In the genomic region with DNA sequence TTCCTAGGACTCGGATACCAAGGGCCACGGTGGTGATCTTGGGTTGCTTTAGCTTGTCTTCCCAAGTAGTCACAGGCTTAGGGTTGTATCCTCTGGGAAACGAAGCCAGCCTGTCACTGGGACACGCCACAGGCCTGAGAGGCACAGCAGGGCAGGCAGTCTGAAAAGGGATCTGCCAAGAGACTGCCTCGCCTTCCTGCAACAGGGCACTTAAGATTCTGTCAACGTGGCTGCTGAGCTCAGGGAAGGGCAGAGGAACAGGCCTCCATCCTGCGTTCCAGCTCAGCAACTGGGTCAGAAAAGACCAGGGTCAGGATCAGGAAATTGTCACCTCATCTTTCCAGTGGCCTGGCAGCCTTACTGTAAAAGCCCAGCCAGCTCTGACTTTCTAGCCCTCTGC, we compare ENCODE assay signal across 11 mouse cellular contexts. TPM values are rescaled to one million over a fixed set of nuclear protein-coding genes. Genes with fewer than 3 reads are reported as not detected.
DNase-seq lines count a peak whose midpoint lies in the region; ATAC-seq and TF ChIP-seq lines count a peak whose summit lies in the region.
"Had no signal": no experiment of that assay in that cellular context is flagged by ENCODE, and none has a peak within 500 bp of the region (broad histone marks: within the 10 kb centered on the region; RNA-seq: fewer than 3 reads in every experiment).

No protein-coding gene starts in this region.

- no peak for DNase-seq in kidney, postnatal 0 days (ENCODE audit: low spot score)
- DNase-seq in kidney, postnatal 10 days = no peak
- peak; percentile 42 for DNase-seq in gastrocnemius, postnatal 10 days
- peak; percentile 58 for DNase-seq in hindbrain, postnatal 0 days (ENCODE audit: low spot score)
- DNase-seq in adrenal gland, postnatal 25 days = no peak
- DNase-seq in adrenal gland, adult 2 months = no peak
- DNase-seq: lung, postnatal 14 days had no signal

- no peak overlapping the region for H3K4me2 ChIP-seq in kidney, postnatal 0 days (ENCODE audit: low read length)
- H3K4me2 ChIP-seq in hindbrain, postnatal 0 days (ENCODE audit: low read depth, low read length) = no peak overlapping the region
- no peak overlapping the region for H3K4me2 ChIP-seq in neural tube, embryonic 15.5 days

- ATAC-seq in kidney, postnatal 0 days (replicated peaks; ENCODE audit: low FRiP score, low read depth) = no peak
- ATAC-seq in hindbrain, postnatal 0 days = peak; percentile 79
- no peak for ATAC-seq in neural tube, embryonic 15.5 days (ENCODE audit: low FRiP score)
- ATAC-seq: inflammation-experienced regulatory T-cells, adult 6 months had no signal

- H3K27me3 ChIP-seq in kidney, postnatal 0 days (ENCODE audit: insufficient read depth, low read length) = no peaks in the 10 kb centered on the region
- no peaks in the 10 kb centered on the region for H3K27me3 ChIP-seq in hindbrain, postnatal 0 days (ENCODE audit: insufficient read depth, low read length)
- H3K27me3 ChIP-seq in neural tube, embryonic 15.5 days (replicated peaks) = no peaks in the 10 kb centered on the region

- H3K9me3 ChIP-seq in kidney, postnatal 0 days (replicated peaks; ENCODE audit: low read length) = no peaks in the 10 kb centered on the region
- H3K9me3 ChIP-seq in hindbrain, postnatal 0 days (ENCODE audit: low read length) = no peaks in the 10 kb centered on the region
- no peaks in the 10 kb centered on the region for H3K9me3 ChIP-seq in neural tube, embryonic 15.5 days (replicated peaks)
- H3K9me3 ChIP-seq: G1E had no signal

- no peak overlapping the region for H3K4me3 ChIP-seq in kidney, postnatal 0 days (replicated peaks; ENCODE audit: low read depth, low read length)
- no peak overlapping the region for H3K4me3 ChIP-seq in hindbrain, postnatal 0 days (ENCODE audit: low read length)
- H3K4me3 ChIP-seq in neural tube, embryonic 15.5 days (replicated peaks) = no peak overlapping the region
- H3K4me3 ChIP-seq: erythroblast, embryonic 14.5 days had no signal

- H3K27ac ChIP-seq in kidney, postnatal 0 days = no peak overlapping the region
- H3K27ac ChIP-seq in hindbrain, postnatal 0 days = peak overlapping the region; percentile 78
- H3K27ac ChIP-seq in neural tube, embryonic 15.5 days (replicated peaks) = peak overlapping the region; percentile 49

- H3K36me3 ChIP-seq in kidney, postnatal 0 days (ENCODE audit: insufficient read depth, low read length) = peaks cover 25% of the 10 kb centered on the region; the same call in 1 of the 2 replicates
- H3K36me3 ChIP-seq in hindbrain, postnatal 0 days (ENCODE audit: insufficient read depth, low read length) = peaks cover 6% of the 10 kb centered on the region; the same call in 1 of the 2 replicates
- H3K36me3 ChIP-seq in neural tube, embryonic 15.5 days = peaks cover 31% of the 10 kb centered on the region
- H3K36me3 ChIP-seq: G1E had no signal

- TF ChIP-seq CTCF in kidney, postnatal 0 days (IDR thresholded peaks at IDR 0.05; ENCODE audit: low read depth) = no peak
- no peak for TF ChIP-seq CTCF in hindbrain, postnatal 0 days (IDR thresholded peaks at IDR 0.05; ENCODE audit: low read depth)

- H3K9ac ChIP-seq in kidney, postnatal 0 days (ENCODE audit: low read depth, low read length) = 0 out of 2 replicates have a peak overlapping the region, but pooled peaks have one; percentile 3
- peak overlapping the region; percentile 13; the same call in 1 of the 2 replicates for H3K9ac ChIP-seq in hindbrain, postnatal 0 days (replicated peaks; ENCODE audit: low read length)
- H3K9ac ChIP-seq in neural tube, embryonic 15.5 days (replicated peaks) = no peak overlapping the region

- H3K4me1 ChIP-seq in kidney, postnatal 0 days (replicated peaks; ENCODE audit: insufficient read depth, low read length) = no peaks in the 10 kb centered on the region
- peaks cover 20% of the 10 kb centered on the region for H3K4me1 ChIP-seq in hindbrain, postnatal 0 days (ENCODE audit: insufficient read depth, low read length)
- H3K4me1 ChIP-seq in neural tube, embryonic 15.5 days = peaks cover 25% of the 10 kb centered on the region

- 64% methylated on average over 7 of the region's 7 CpGs for WGBS in kidney, postnatal 0 days
- 43% methylated on average over 7 of the region's 7 CpGs for WGBS in hindbrain, postnatal 0 days
- 63% methylated on average over 7 of the region's 7 CpGs for WGBS in neural tube, embryonic 15.5 days

RNA-seq across cellular contexts. Expression of a gene that starts 22.8 kb away (rescaled TPM):
- 122 and 128 TPM in 2 replicates for polyA plus RNA-seq in kidney, postnatal 0 days (2015; fragmentation: Nextera tagmentation; extraction: Ambion mirVana)
- total RNA-seq in gastrocnemius, postnatal 10 days (2021) = 10 to 100 TPM; 40.1 to 55.2 TPM
- 49.8 and 112 TPM in 2 replicates for total RNA-seq in hindbrain, postnatal 0 days (2014; rRNA removed)
- polyA plus RNA-seq in hindbrain, postnatal 0 days (2015; fragmentation: Nextera tagmentation; extraction: Ambion mirVana) = 104 and 106 TPM in 2 replicates
- 107 and 108 TPM in 2 replicates for polyA plus RNA-seq in neural tube, embryonic 15.5 days (2015; fragmentation: Nextera tagmentation; extraction: Ambion mirVana)
- 38.9 and 47.4 TPM in 2 replicates for total RNA-seq in adrenal gland, postnatal 25 days (2021)
- 10 to 100 TPM; 37.9 to 53.7 TPM for total RNA-seq in adrenal gland, adult 2 months (2021)
- polyA plus RNA-seq in adrenal gland, adult 2 months (2012; rRNA removed) = 13.8 and 21.4 TPM in 2 replicates

RNA-seq across cellular contexts. Expression of a gene that starts 30.6 kb away (rescaled TPM):
- 23.7 and 26.0 TPM in 2 replicates for polyA plus RNA-seq in kidney, postnatal 0 days (2015; fragmentation: Nextera tagmentation; extraction: Ambion mirVana)
- total RNA-seq in gastrocnemius, postnatal 10 days (2021) = 10 to 100 TPM; 37.3 to 38.0 TPM
- total RNA-seq in hindbrain, postnatal 0 days (2014; rRNA removed) = 36.6 and 41.3 TPM in 2 replicates
- 21.2 and 22.3 TPM in 2 replicates for polyA plus RNA-seq in hindbrain, postnatal 0 days (2015; fragmentation: Nextera tagmentation; extraction: Ambion mirVana)
- polyA plus RNA-seq in neural tube, embryonic 15.5 days (2015; fragmentation: Nextera tagmentation; extraction: Ambion mirVana) = 27.3 and 29.8 TPM in 2 replicates
- 23.8 and 29.5 TPM in 2 replicates for total RNA-seq in adrenal gland, postnatal 25 days (2021)
- total RNA-seq in adrenal gland, adult 2 months (2021) = 10 to 100 TPM; 28.9 to 31.6 TPM
- polyA plus RNA-seq in adrenal gland, adult 2 months (2012; rRNA removed) = 21.5 and 25.2 TPM in 2 replicates

Comparison
In these comparisons a context has a peak if more than half of its experiments do, and no peak if none do; other contexts are left out.
1. DNase-seq: peak in gastrocnemius, postnatal 10 days (single experiment) and hindbrain, postnatal 0 days (single experiment); none in kidney, postnatal 0 days (single experiment), kidney, postnatal 10 days (single experiment), adrenal gland, postnatal 25 days (single experiment) and adrenal gland, adult 2 months (single experiment).